Mouse (Mus musculus): ENCODE results near the gene Mospd1.

Gene Mospd1

DNA sequence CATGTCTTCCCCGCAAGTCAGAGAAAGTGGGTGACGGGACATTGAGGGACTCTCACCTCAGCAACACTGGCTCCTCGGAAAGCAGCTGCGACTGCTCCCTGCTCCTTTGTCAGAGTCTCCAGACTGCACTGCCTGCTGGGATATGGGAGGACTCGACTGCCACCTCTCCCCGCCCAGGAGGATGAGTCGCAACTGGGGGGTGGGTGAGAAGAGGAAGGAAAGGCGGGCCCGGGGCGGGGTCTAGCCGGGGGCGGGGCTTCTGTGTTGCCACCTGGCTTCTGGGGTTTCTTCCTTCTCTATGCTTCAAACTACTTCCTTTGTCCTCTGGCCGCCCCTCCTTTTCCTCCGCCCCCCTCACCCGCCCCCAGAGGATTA is at the start of gene Mospd1:
TSS of gene Mospd1 (minus strand) at position 137 of the 375 bp plus-strand sequence.
- peak; percentile 70 for DNase-seq (ENCODE audit: low spot score)

- DNase-seq (ENCODE audit: low spot score) = no peak
These were observed 16.1 kb upstream of the Mospd1 start for GRCm38 (mm10) chrX:53386362-53386761.

- DNase-seq (ENCODE audit: low spot score) = no peak
These were observed 12.8 kb upstream of the Mospd1 start for GRCm38 (mm10) chrX:53383122-53383521.

GRCm38 (mm10) chrX:53369534-53370365 is 552 bp downstream of the Mospd1 start:
- peak; percentile 21 for DNase-seq (ENCODE audit: low spot score)

DNA sequence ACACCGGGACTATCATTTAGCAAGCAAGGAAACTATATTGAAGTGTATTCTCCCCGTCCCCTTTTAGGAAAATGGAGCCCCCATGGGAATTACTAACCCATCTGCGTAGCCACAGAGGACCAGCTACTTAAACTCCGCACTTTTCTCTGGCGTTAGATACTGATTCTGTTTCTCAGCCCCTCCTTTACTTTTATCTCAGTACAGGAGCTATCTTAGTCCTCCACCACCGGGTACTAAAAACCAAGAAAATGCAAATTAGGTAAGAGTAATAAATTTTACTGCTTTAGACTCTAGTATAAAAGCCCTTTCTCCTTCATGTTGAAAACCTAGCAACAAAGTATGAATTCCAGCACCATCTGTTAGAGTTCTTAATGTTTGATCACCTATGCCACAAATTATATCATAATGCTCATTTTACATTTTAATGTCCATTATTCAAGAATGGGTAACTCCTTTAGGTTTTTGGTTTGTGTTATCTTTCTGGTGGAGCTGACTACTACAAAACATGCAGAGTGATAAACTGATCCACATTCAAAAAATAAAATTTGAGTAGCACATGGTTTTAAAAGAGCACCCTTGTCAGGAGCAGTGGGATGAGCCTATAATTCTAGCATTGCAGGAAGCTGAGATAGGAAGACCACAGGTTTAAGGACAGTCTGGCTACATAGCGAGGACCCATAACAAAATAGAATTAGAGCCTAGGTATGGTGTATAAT is 5.5 kb downstream of the Mospd1 start:
- DNase-seq (ENCODE audit: low spot score) = no peak

- DNase-seq (ENCODE audit: low spot score) = no peak
These were observed 21.9 kb downstream of the Mospd1 start for GRCm38 (mm10) chrX:53348374-53348773.

DNA sequence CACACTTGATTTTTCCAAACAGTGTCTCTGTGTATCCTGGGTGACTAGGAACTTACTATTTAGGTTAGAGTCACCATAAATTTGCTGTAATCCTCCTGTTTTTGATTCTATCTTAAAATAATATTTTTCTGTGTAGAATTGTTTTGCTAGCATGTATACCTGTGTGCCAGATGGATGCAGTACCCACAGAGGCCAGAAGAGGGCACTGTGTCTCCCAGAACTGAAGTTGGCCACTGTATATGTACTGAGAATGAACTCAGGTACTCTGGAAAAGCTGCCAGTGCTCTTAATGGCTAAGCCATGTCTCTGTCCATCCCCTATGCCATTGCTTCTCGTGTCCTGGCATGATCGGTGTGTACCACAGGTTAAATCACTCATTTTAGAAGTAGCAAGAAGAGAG is 28.8 kb downstream of the Mospd1 start:
- DNase-seq (ENCODE audit: low spot score) = peak; percentile 12

DNA sequence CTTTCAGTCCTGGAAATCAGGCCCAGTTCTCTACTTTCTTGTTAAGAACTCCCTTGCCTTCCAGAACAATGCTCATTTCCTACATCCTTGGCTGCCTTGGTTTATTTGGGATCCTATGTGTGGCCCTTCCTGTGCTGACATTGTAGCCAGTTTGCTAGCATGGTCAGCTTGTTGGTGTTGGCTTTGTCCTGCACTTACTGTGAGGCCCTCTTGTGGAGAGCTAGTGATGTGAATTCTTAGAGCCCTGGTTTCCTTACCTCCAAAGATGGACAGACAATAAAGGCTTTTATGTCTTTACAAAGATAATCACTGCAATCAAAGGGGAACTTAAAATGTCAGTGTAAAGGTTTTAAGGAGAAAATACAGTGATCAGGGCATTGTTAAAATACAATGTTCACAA is 32.9 kb downstream of the Mospd1 start:
- DNase-seq (ENCODE audit: low spot score) = no peak

DNA sequence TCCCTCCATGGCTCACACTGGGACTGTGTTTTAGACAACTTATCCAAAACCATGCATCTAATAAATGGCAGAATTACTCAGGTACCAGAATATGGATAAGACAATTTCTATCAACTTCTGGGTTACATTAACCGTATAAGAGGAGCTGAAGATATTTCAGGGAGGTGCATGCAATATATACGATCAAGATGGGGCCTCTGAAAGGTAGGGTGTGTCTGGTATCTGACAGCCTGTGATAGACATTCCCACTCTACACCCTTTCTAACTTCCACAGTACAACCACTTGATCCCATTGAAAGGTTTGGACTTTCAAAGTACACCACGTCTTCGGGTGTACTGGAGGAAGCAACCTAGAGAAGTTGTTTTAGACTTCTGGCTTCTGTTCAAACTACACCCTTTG is 39.9 kb downstream of the Mospd1 start:
- DNase-seq (ENCODE audit: low spot score) = no peak

- DNase-seq (ENCODE audit: low spot score) = no peak
These were observed 49.2 kb downstream of the Mospd1 start for GRCm38 (mm10) chrX:53321111-53321510.

GRCm38 (mm10) chrX:53320564-53320963 is 49.7 kb downstream of the Mospd1 start:
- no peak for DNase-seq (ENCODE audit: low spot score)

Data from MN1 (cell line).